Mouse (Mus musculus): ENCODE results near the gene Zfp512. TPM values are rescaled to one million over a fixed set of nuclear protein-coding genes. Genes with fewer than 3 reads are reported as not detected.

Zfp512 gene
- polyA plus RNA-seq, 1 experiment from 2014 or later = 55.3 TPM

Other genes with a start within 250 kb of the Zfp512 start
- 141 and 144 TPM in 2 replicates for gene Ppm1g, start 231.7 kb upstream of the Zfp512 start, polyA plus RNA-seq (2015; fragmentation: Nextera tagmentation; extraction: Ambion mirVana)
- 155 and 167 TPM in 2 replicates for gene Nrbp1, start 211.6 kb upstream of the Zfp512 start, polyA plus RNA-seq (2015; fragmentation: Nextera tagmentation; extraction: Ambion mirVana)
- gene Gm9970, start 211.2 kb upstream of the Zfp512 start, polyA plus RNA-seq (2015; fragmentation: Nextera tagmentation; extraction: Ambion mirVana) = 0.40 and 0.64 TPM in 2 replicates
- 36.4 and 37.9 TPM in 2 replicates for gene Krtcap3, start 200.7 kb upstream of the Zfp512 start, polyA plus RNA-seq (2015; fragmentation: Nextera tagmentation; extraction: Ambion mirVana)
- gene Ift172, start 161.3 kb upstream of the Zfp512 start, polyA plus RNA-seq (2015; fragmentation: Nextera tagmentation; extraction: Ambion mirVana) = 33.8 and 37.2 TPM in 2 replicates
- gene Fndc4, start 156.4 kb upstream of the Zfp512 start, polyA plus RNA-seq (2015; fragmentation: Nextera tagmentation; extraction: Ambion mirVana) = 51.5 and 54.8 TPM in 2 replicates
- 0.07 and 0.16 TPM in 2 replicates for gene Gckr, start 155.0 kb upstream of the Zfp512 start, polyA plus RNA-seq (2015; fragmentation: Nextera tagmentation; extraction: Ambion mirVana)
- not detected in 2 replicates for gene 4930548H24Rik, start 33.3 kb downstream of the Zfp512 start, polyA plus RNA-seq (2015; fragmentation: Nextera tagmentation; extraction: Ambion mirVana)
- gene Gpn1, start 42.3 kb downstream of the Zfp512 start, polyA plus RNA-seq (2015; fragmentation: Nextera tagmentation; extraction: Ambion mirVana) = 57.2 and 63.8 TPM in 2 replicates
- 23.4 and 31.2 TPM in 2 replicates for gene Slc4a1ap, start 74.6 kb downstream of the Zfp512 start, polyA plus RNA-seq (2015; fragmentation: Nextera tagmentation; extraction: Ambion mirVana)
- gene Supt7l, start 75.4 kb downstream of the Zfp512 start, polyA plus RNA-seq (2015; fragmentation: Nextera tagmentation; extraction: Ambion mirVana) = 20.9 and 24.4 TPM in 2 replicates
- 275 and 287 TPM in 2 replicates for gene Mrpl33, start 144.5 kb downstream of the Zfp512 start, polyA plus RNA-seq (2015; fragmentation: Nextera tagmentation; extraction: Ambion mirVana)
- gene Rbks, start 245.2 kb downstream of the Zfp512 start, polyA plus RNA-seq (2015; fragmentation: Nextera tagmentation; extraction: Ambion mirVana) = 3.0 and 3.7 TPM in 2 replicates
- 56.1 and 59.9 TPM in 2 replicates for gene Babam2, start 245.3 kb downstream of the Zfp512 start, polyA plus RNA-seq (2015; fragmentation: Nextera tagmentation; extraction: Ambion mirVana)